Mouse (Mus musculus) inflammation-experienced regulatory T-cells, adult 16 weeks (primary cell): Measurements from ENCODE around the gene Zcchc18. TPM values are rescaled to one million over a fixed set of nuclear protein-coding genes. Genes with fewer than 3 reads are reported as not detected.

ENCODE experiments used
- polyA plus RNA-seq: library from polyadenylated mRNA; unstranded; fragments of 100-300 nt; shearing (Covaris generic); gene quantifications from one replicate; pipeline ENCODE4 v1.2.1, GENCODE M21; 2017

Gene Zcchc18
- 67.7 TPM for polyA plus RNA-seq

GRCm38 (mm10) chrX:136992978-136993547 is at the start of gene Zcchc18:
Gene Zcchc18 (plus strand): TSS chrX:136993155.

GRCm38 (mm10) chrX:136975397-136975796 is 17.6 kb upstream of the Zcchc18 start, which contains the start of gene Tmsb15b2:
Gene Tmsb15b2 (minus strand): TSS chrX:136975497.

GRCm38 (mm10) chrX:136976424-136977084 is 16.4 kb upstream of the Zcchc18 start, which contains the start of the genes Tmsb15l and Tmsb15b1:
Gene Tmsb15l (minus strand): TSS chrX:136976869.
Gene Tmsb15b1 (minus strand): TSS chrX:136976874.

GRCm38 (mm10) chrX:137038000-137038483 is 45.1 kb downstream of the Zcchc18 start, which contains the start of gene Slc25a53:
Gene Slc25a53 (minus strand): TSS chrX:137038302.

Other genes starting within 250 kb of the Zcchc18 start
- 93.0 TPM for gene Morf4l2, start 249.5 kb upstream of the Zcchc18 start, polyA plus RNA-seq
- gene Glra4, start 213.0 kb upstream of the Zcchc18 start, polyA plus RNA-seq = not detected
- gene Plp1, start 170.5 kb upstream of the Zcchc18 start, polyA plus RNA-seq = 3.0 TPM
- gene Rab9b, start 124.4 kb upstream of the Zcchc18 start, polyA plus RNA-seq = not detected
- gene H2bfm, start 65.8 kb upstream of the Zcchc18 start, polyA plus RNA-seq = not detected
- gene Tmsb15b2, start 17.7 kb upstream of the Zcchc18 start, polyA plus RNA-seq = 65.9 TPM
- 5.0 TPM for gene Tmsb15l, start 16.3 kb upstream of the Zcchc18 start, polyA plus RNA-seq
- gene Tmsb15b1, start 16.3 kb upstream of the Zcchc18 start, polyA plus RNA-seq = 24.3 TPM
- gene Slc25a53, start 45.1 kb downstream of the Zcchc18 start, polyA plus RNA-seq = 20.4 TPM
- 5.7 TPM for gene Fam199x, start 56.4 kb downstream of the Zcchc18 start, polyA plus RNA-seq
- not detected for gene Esx1, start 128.9 kb downstream of the Zcchc18 start, polyA plus RNA-seq